Mouse (Mus musculus): ENCODE measurements around the gene Gm11034. TPM values are rescaled to one million over a fixed set of nuclear protein-coding genes. Genes with fewer than 3 reads are reported as not detected.

Gm11034 gene
- polyA plus RNA-seq, 1 experiment from 2014 or later: not detected

- Histone ChIP-seq H3K27ac (no peak overlapping the region), H3K27me3 (replicated peaks) (0 out of 2 replicates have a peak, but pooled peaks cover 2% of the 10 kb centered on the region), H3K4me1 (replicated peaks) (no peaks in the 10 kb centered on the region), H3K4me2 (replicated peaks) (no peak overlapping the region), H3K4me3 (replicated peaks) (no peak overlapping the region), H3K9me3 (no peaks in the 10 kb centered on the region), H3K9ac (no peak overlapping the region), H3K36me3 (no peaks in the 10 kb centered on the region)
- ATAC-seq: no peak
- WGBS: 72% methylated on average over 1 of the region's 1 CpGs
Measured at GRCm38 (mm10) chr8:72208582-72208981, 4.9 kb downstream of the Gm11034 start.

GRCm38 (mm10) chr8:72197997-72198396 is 15.4 kb downstream of the Gm11034 start:
- no peak overlapping the region for H3K9ac ChIP-seq
- no peaks in the 10 kb centered on the region for H3K27me3 ChIP-seq (replicated peaks)
- H3K9me3 ChIP-seq: 0 out of 2 replicates have a peak, but pooled peaks cover 8% of the 10 kb centered on the region
- ATAC-seq: no peak
- no peaks in the 10 kb centered on the region for H3K4me1 ChIP-seq (replicated peaks)
- no peak overlapping the region for H3K4me3 ChIP-seq (replicated peaks)
- no peak overlapping the region for H3K27ac ChIP-seq
- no peak overlapping the region for H3K4me2 ChIP-seq (replicated peaks)
- WGBS: 68% methylated on average over 8 of the region's 8 CpGs
- no peaks in the 10 kb centered on the region for H3K36me3 ChIP-seq

- Histone ChIP-seq H3K36me3 (no peaks in the 10 kb centered on the region), H3K4me3 (replicated peaks) (no peak overlapping the region), H3K4me2 (replicated peaks) (no peak overlapping the region), H3K27me3 (replicated peaks) (no peaks in the 10 kb centered on the region), H3K9ac (no peak overlapping the region), H3K4me1 (replicated peaks) (no peaks in the 10 kb centered on the region), H3K27ac (no peak overlapping the region), H3K9me3 (no peaks in the 10 kb centered on the region)
- no peak for ATAC-seq
Measured at GRCm38 (mm10) chr8:72192065-72192464, 21.4 kb downstream of the Gm11034 start.

GRCm38 (mm10) chr8:72190215-72190539 is 23.3 kb downstream of the Gm11034 start:
- Histone ChIP-seq H3K4me2 (replicated peaks) (peak overlapping the region; percentile 37), H3K36me3 (no peaks in the 10 kb centered on the region), H3K9ac (no peak overlapping the region), H3K4me1 (replicated peaks) (no peaks in the 10 kb centered on the region), H3K27me3 (replicated peaks) (no peaks in the 10 kb centered on the region), H3K4me3 (replicated peaks) (0 out of 2 replicates have a peak overlapping the region, but pooled peaks have one; percentile 14), H3K27ac (peak overlapping the region; percentile 66; the same call in 1 of the 2 replicates), H3K9me3 (no peaks in the 10 kb centered on the region)
- no peak for ATAC-seq
- WGBS: 71% methylated on average over 2 of the region's 2 CpGs

- Histone ChIP-seq H3K27ac (peak within 1 kb of the TSS; percentile 66), H3K4me1 (replicated peaks) (no peaks in the 10 kb centered on the region), H3K9ac (no peak within 1 kb of the TSS), H3K27me3 (replicated peaks) (no peaks in the 10 kb centered on the region), H3K4me2 (replicated peaks) (peak within 1 kb of the TSS; percentile 37), H3K4me3 (replicated peaks) (peak within 1 kb of the TSS; percentile 14; the same call in 1 of the 2 replicates), H3K36me3 (no peaks in the 10 kb centered on the region), H3K9me3 (no peaks in the 10 kb centered on the region)
- WGBS: 56% methylated on average over 12 of the region's 12 CpGs
- peak; percentile 83 for ATAC-seq
Measured at GRCm38 (mm10) chr8:72189417-72190214, 23.8 kb downstream of the Gm11034 start, which contains the start of gene Hsh2d. Hsh2d (plus strand) TSS chr8:72189638.

- no peaks in the 10 kb centered on the region for H3K27me3 ChIP-seq (replicated peaks)
- H3K36me3 ChIP-seq: no peaks in the 10 kb centered on the region
- no peak overlapping the region for H3K27ac ChIP-seq
- no peak for ATAC-seq
- no peaks in the 10 kb centered on the region for H3K4me1 ChIP-seq (replicated peaks)
- no peak overlapping the region for H3K4me3 ChIP-seq (replicated peaks)
- no peak overlapping the region for H3K4me2 ChIP-seq (replicated peaks)
- no peaks in the 10 kb centered on the region for H3K9me3 ChIP-seq
- WGBS: 89% methylated on average over 2 of the region's 2 CpGs
- H3K9ac ChIP-seq: no peak overlapping the region
Measured at GRCm38 (mm10) chr8:72187793-72188331, 25.6 kb downstream of the Gm11034 start.

GRCm38 (mm10) chr8:72183554-72184202 is 29.8 kb downstream of the Gm11034 start:
- Histone ChIP-seq H3K4me3 (replicated peaks) (no peak overlapping the region), H3K36me3 (peaks cover 11% of the 10 kb centered on the region), H3K4me2 (replicated peaks) (no peak overlapping the region), H3K9ac (no peak overlapping the region), H3K4me1 (replicated peaks) (no peaks in the 10 kb centered on the region), H3K27ac (no peak overlapping the region), H3K9me3 (no peaks in the 10 kb centered on the region), H3K27me3 (replicated peaks) (no peaks in the 10 kb centered on the region)
- 0 out of 2 replicates have a peak, but pooled peaks have one; percentile 49 for ATAC-seq
- WGBS: 77% methylated on average over 2 of the region's 2 CpGs

- Histone ChIP-seq H3K4me3 (replicated peaks) (no peak overlapping the region), H3K9ac (no peak overlapping the region), H3K9me3 (no peaks in the 10 kb centered on the region), H3K27ac (no peak overlapping the region), H3K4me1 (replicated peaks) (no peaks in the 10 kb centered on the region), H3K36me3 (peaks cover 54% of the 10 kb centered on the region), H3K4me2 (replicated peaks) (no peak overlapping the region), H3K27me3 (replicated peaks) (no peaks in the 10 kb centered on the region)
- 69% methylated on average over 5 of the region's 5 CpGs for WGBS
- peak; percentile 57 for ATAC-seq
Measured at GRCm38 (mm10) chr8:72177346-72177925, 36.0 kb downstream of the Gm11034 start.

GRCm38 (mm10) chr8:72169681-72170249 is 43.7 kb downstream of the Gm11034 start:
- H3K4me3 ChIP-seq (replicated peaks): no peak overlapping the region
- H3K4me2 ChIP-seq (replicated peaks): no peak overlapping the region
- peak; percentile 79 for ATAC-seq
- H3K9ac ChIP-seq: no peak overlapping the region
- peaks cover 43% of the 10 kb centered on the region for H3K36me3 ChIP-seq
- H3K4me1 ChIP-seq (replicated peaks): no peaks in the 10 kb centered on the region
- H3K27ac ChIP-seq: no peak overlapping the region
- 80% methylated on average over 3 of the region's 3 CpGs for WGBS
- no peaks in the 10 kb centered on the region for H3K9me3 ChIP-seq
- no peaks in the 10 kb centered on the region for H3K27me3 ChIP-seq (replicated peaks)

GRCm38 (mm10) chr8:72169098-72169668 is 44.3 kb downstream of the Gm11034 start:
- H3K36me3 ChIP-seq: peaks cover 45% of the 10 kb centered on the region
- H3K4me3 ChIP-seq (replicated peaks): no peak overlapping the region
- H3K9ac ChIP-seq: no peak overlapping the region
- H3K27me3 ChIP-seq (replicated peaks): no peaks in the 10 kb centered on the region
- 0 out of 2 replicates have a peak, but pooled peaks have one; percentile 9 for ATAC-seq
- H3K9me3 ChIP-seq: no peaks in the 10 kb centered on the region
- H3K4me2 ChIP-seq (replicated peaks): no peak overlapping the region
- H3K4me1 ChIP-seq (replicated peaks): no peaks in the 10 kb centered on the region
- no peak overlapping the region for H3K27ac ChIP-seq
- WGBS: 86% methylated on average over 3 of the region's 3 CpGs
